34 mouse cellular contexts compared by ENCODE assay signal in the genomic region with DNA sequence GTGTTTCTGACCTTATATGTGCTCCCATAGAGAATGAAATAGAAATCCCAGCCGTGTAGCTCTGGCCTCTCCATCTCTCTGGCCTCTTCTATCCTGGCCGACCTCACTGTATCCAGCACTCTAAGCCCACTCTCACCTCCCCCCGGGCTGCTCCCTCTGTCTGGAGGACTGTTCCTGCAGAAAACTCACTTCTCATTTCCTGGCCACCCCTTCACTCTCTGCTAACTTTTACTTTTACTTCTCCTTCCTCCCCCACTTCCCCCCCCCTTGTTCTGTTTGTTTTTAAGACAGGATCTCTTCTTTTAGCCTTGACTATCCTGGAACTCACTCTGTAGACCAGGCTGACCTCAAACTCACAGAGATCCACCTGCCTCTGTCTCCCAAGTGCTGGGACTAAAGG. TPM values are rescaled to one million over a fixed set of nuclear protein-coding genes. Genes with fewer than 3 reads are reported as not detected.
DNase-seq lines count a peak whose midpoint lies in the region; ATAC-seq and TF ChIP-seq lines count a peak whose summit lies in the region.
"Had no signal": no experiment of that assay in that cellular context is flagged by ENCODE, and none has a peak within 500 bp of the region (broad histone marks: within the 10 kb centered on the region; RNA-seq: fewer than 3 reads in every experiment).

No protein-coding gene starts in this region.

- H3K4me3 ChIP-seq in liver, postnatal 0 days (ENCODE audit: low read depth, low read length) = no peak overlapping the region
- H3K4me3 ChIP-seq in liver, embryonic 11.5 days (ENCODE audit: low read depth, low read length) = no peak overlapping the region
- H3K4me3 ChIP-seq in hindbrain, postnatal 0 days (ENCODE audit: low read length) = no peak overlapping the region
- H3K4me3 ChIP-seq in hindbrain, embryonic 14.5 days (replicated peaks; ENCODE audit: low read length) = no peak overlapping the region
- H3K4me3 ChIP-seq: hindbrain, embryonic 15.5 days; limb, embryonic 10.5 days; limb, embryonic 15.5 days; midbrain, embryonic 10.5 days; midbrain, embryonic 15.5 days; neural tube, embryonic 12.5 days had no signal

- no peaks in the 10 kb centered on the region for H3K4me1 ChIP-seq in liver, postnatal 0 days (ENCODE audit: insufficient read depth)
- 0 out of 2 replicates have a peak, but pooled peaks cover 3% of the 10 kb centered on the region for H3K4me1 ChIP-seq in liver, embryonic 11.5 days (replicated peaks; ENCODE audit: control insufficient read depth, insufficient read depth, low read length)
- H3K4me1 ChIP-seq in hindbrain, postnatal 0 days (ENCODE audit: insufficient read depth, low read length) = no peaks in the 10 kb centered on the region
- H3K4me1 ChIP-seq in hindbrain, embryonic 14.5 days (replicated peaks; ENCODE audit: control insufficient read depth, insufficient read depth, low read length) = no peaks in the 10 kb centered on the region
- H3K4me1 ChIP-seq: neural tube, embryonic 12.5 days had no signal

- no peaks in the 10 kb centered on the region for H3K27me3 ChIP-seq in liver, postnatal 0 days (ENCODE audit: insufficient read depth, low read length)
- no peaks in the 10 kb centered on the region for H3K27me3 ChIP-seq in liver, embryonic 11.5 days (replicated peaks; ENCODE audit: control insufficient read depth, insufficient read depth, low read length)
- no peaks in the 10 kb centered on the region for H3K27me3 ChIP-seq in hindbrain, postnatal 0 days (ENCODE audit: insufficient read depth, low read length)
- no peaks in the 10 kb centered on the region for H3K27me3 ChIP-seq in hindbrain, embryonic 14.5 days (ENCODE audit: control insufficient read depth, insufficient read depth, low read length)
- H3K27me3 ChIP-seq: hindbrain, embryonic 15.5 days; limb, embryonic 15.5 days; midbrain, embryonic 15.5 days; neural tube, embryonic 12.5 days had no signal

- H3K4me2 ChIP-seq in liver, postnatal 0 days (ENCODE audit: low read depth, low read length) = no peak overlapping the region
- no peak overlapping the region for H3K4me2 ChIP-seq in liver, embryonic 11.5 days
- no peak overlapping the region for H3K4me2 ChIP-seq in hindbrain, postnatal 0 days (ENCODE audit: low read depth, low read length)
- H3K4me2 ChIP-seq in hindbrain, embryonic 14.5 days (replicated peaks) = no peak overlapping the region
- H3K4me2 ChIP-seq: heart, embryonic 11.5 days; hindbrain, embryonic 15.5 days; limb, embryonic 15.5 days; lung, embryonic 14.5 days; midbrain, embryonic 15.5 days; neural tube, embryonic 12.5 days had no signal

- no peak for ATAC-seq in liver, postnatal 0 days
- no peak for ATAC-seq in liver, embryonic 11.5 days (replicated peaks; ENCODE audit: low FRiP score)
- peak; percentile 57 for ATAC-seq in common myeloid progenitor, adult 5-6 weeks (replicated peaks; ENCODE audit: low read depth, poor library complexity, severe bottlenecking)
- ATAC-seq in megakaryocyte progenitor cell, adult 5-6 weeks (replicated peaks; ENCODE audit: poor library complexity) = peak; percentile 49
- ATAC-seq in hindbrain, postnatal 0 days = no peak
- ATAC-seq in hindbrain, embryonic 14.5 days (ENCODE audit: low FRiP score) = no peak
- ATAC-seq: forebrain, embryonic 14.5 days; midbrain, embryonic 15.5 days had no signal

- H3K27ac ChIP-seq in liver, postnatal 0 days (ENCODE audit: low read depth) = peak overlapping the region; percentile 18; the same call in 1 of the 2 replicates
- H3K27ac ChIP-seq in liver, embryonic 11.5 days (ENCODE audit: low read depth, low read length) = no peak overlapping the region
- H3K27ac ChIP-seq in hindbrain, postnatal 0 days = no peak overlapping the region
- H3K27ac ChIP-seq in hindbrain, embryonic 14.5 days = no peak overlapping the region
- H3K27ac ChIP-seq: hindbrain, embryonic 15.5 days; limb, embryonic 10.5 days; limb, embryonic 15.5 days; liver, embryonic 14.5 days; midbrain, embryonic 10.5 days; midbrain, embryonic 15.5 days; neural tube, embryonic 12.5 days; stomach, postnatal 0 days had no signal

- no peak for TF ChIP-seq EP300 in liver, postnatal 0 days (IDR thresholded peaks at IDR 0.05; ENCODE audit: low read depth)

- WGBS in liver, postnatal 0 days (ENCODE audit: insufficient replicate concordance) = 27% methylated on average over 3 of the region's 3 CpGs
- WGBS in liver, embryonic 11.5 days = 53% methylated on average over 3 of the region's 3 CpGs
- 83% methylated on average over 3 of the region's 3 CpGs for WGBS in hindbrain, postnatal 0 days
- WGBS in hindbrain, embryonic 14.5 days = 81% methylated on average over 3 of the region's 3 CpGs

- 0 out of 2 replicates have a peak, but pooled peaks cover 4% of the 10 kb centered on the region for H3K36me3 ChIP-seq in liver, postnatal 0 days (replicated peaks; ENCODE audit: insufficient read depth, low read length)
- H3K36me3 ChIP-seq in liver, embryonic 11.5 days (ENCODE audit: control insufficient read depth, insufficient read depth, low read length) = peaks cover 6% of the 10 kb centered on the region; the same call in 1 of the 2 replicates
- peaks cover 13% of the 10 kb centered on the region; the same call in 1 of the 2 replicates for H3K36me3 ChIP-seq in hindbrain, postnatal 0 days (ENCODE audit: insufficient read depth, low read length)
- H3K36me3 ChIP-seq in hindbrain, embryonic 14.5 days (replicated peaks; ENCODE audit: control insufficient read depth, insufficient read depth) = peaks cover 28% of the 10 kb centered on the region

- H3K9ac ChIP-seq in liver, postnatal 0 days (replicated peaks) = no peak overlapping the region
- no peak overlapping the region for H3K9ac ChIP-seq in liver, embryonic 11.5 days (ENCODE audit: low read depth, low read length)
- H3K9ac ChIP-seq in hindbrain, postnatal 0 days (replicated peaks; ENCODE audit: low read length) = no peak overlapping the region
- H3K9ac ChIP-seq in hindbrain, embryonic 14.5 days = no peak overlapping the region
- H3K9ac ChIP-seq: hindbrain, embryonic 15.5 days; limb, embryonic 15.5 days; liver, embryonic 14.5 days; lung, embryonic 14.5 days; midbrain, embryonic 15.5 days; neural tube, embryonic 12.5 days had no signal

- no peak for DNase-seq in liver, postnatal 0 days
- no peak for DNase-seq in liver, embryonic 11.5 days (ENCODE audit: low spot score)
- DNase-seq in kidney, adult 8-10 months = no peak
- no peak for DNase-seq in hindbrain, postnatal 0 days (ENCODE audit: low spot score)
- DNase-seq in thymus, postnatal 14 days = no peak
- no peak for DNase-seq in hindbrain, embryonic 14.5 days (ENCODE audit: low spot score)
- DNase-seq: adrenal gland, adult 2 months; adrenal gland, postnatal 36 days; cerebellum, adult 8-10 months; cerebellum, postnatal 25 days; gastrocnemius, postnatal 25 days; heart, adult 18-20 months; kidney, adult 2 months; kidney, postnatal 10 days; layer of hippocampus, adult 9-11 months; lung, embryonic 14.5 days; lung, postnatal 36 days; thymus, adult 18-20 months; thymus, postnatal 36 days had no signal

- TF ChIP-seq CTCF in liver, postnatal 0 days (IDR thresholded peaks at IDR 0.05; ENCODE audit: low read depth) = no peak
- no peak for TF ChIP-seq CTCF in hindbrain, postnatal 0 days (IDR thresholded peaks at IDR 0.05; ENCODE audit: low read depth)

- H3K9me3 ChIP-seq in liver, postnatal 0 days (ENCODE audit: low read length) = no peaks in the 10 kb centered on the region
- no peaks in the 10 kb centered on the region for H3K9me3 ChIP-seq in liver, embryonic 11.5 days (ENCODE audit: control insufficient read depth, low read length)
- H3K9me3 ChIP-seq in hindbrain, postnatal 0 days (ENCODE audit: low read length) = no peaks in the 10 kb centered on the region
- no peaks in the 10 kb centered on the region for H3K9me3 ChIP-seq in hindbrain, embryonic 14.5 days (ENCODE audit: control insufficient read depth, low read length)
- H3K9me3 ChIP-seq: hindbrain, embryonic 15.5 days; limb, embryonic 10.5 days; limb, embryonic 15.5 days; midbrain, embryonic 10.5 days; midbrain, embryonic 15.5 days; neural tube, embryonic 12.5 days had no signal

RNA-seq across cellular contexts. Expression of a gene that starts 24.0 kb away (rescaled TPM):
- 1.4 and 1.5 TPM in 2 replicates for polyA plus RNA-seq in liver, postnatal 0 days (2015; fragmentation: Nextera tagmentation; extraction: Ambion mirVana)
- 7.1 TPM in 2 replicates for polyA plus RNA-seq in liver, embryonic 11.5 days (2014; fragmentation: Nextera tagmentation; extraction: Ambion mirVana)
- total RNA-seq in common myeloid progenitor, adult 5-6 weeks (2017) = 8.7 and 10.1 TPM in 2 replicates
- 11.1 and 11.5 TPM in 2 replicates for total RNA-seq in megakaryocyte progenitor cell, adult 5-6 weeks (2015)
- total RNA-seq in megakaryocyte progenitor cell, adult 5-6 weeks (2017) = 8.4 and 11.4 TPM in 2 replicates
- total RNA-seq in hindbrain, postnatal 0 days (2014; rRNA removed) = 30.6 and 32.1 TPM in 2 replicates
- 16.1 and 19.0 TPM in 2 replicates for polyA plus RNA-seq in hindbrain, postnatal 0 days (2015; fragmentation: Nextera tagmentation; extraction: Ambion mirVana)
- 22.6 and 28.6 TPM in 2 replicates for polyA plus RNA-seq in hindbrain, embryonic 14.5 days (2014; fragmentation: Nextera tagmentation; extraction: Ambion mirVana)

RNA-seq across cellular contexts. Expression of a gene that starts 24.2 kb away (rescaled TPM):
- polyA plus RNA-seq in liver, postnatal 0 days (2015; fragmentation: Nextera tagmentation; extraction: Ambion mirVana) = 0.09 and 0.53 TPM in 2 replicates
- 0.66 and 1.0 TPM in 2 replicates for polyA plus RNA-seq in liver, embryonic 11.5 days (2014; fragmentation: Nextera tagmentation; extraction: Ambion mirVana)
- 2.1 and 2.2 TPM in 2 replicates for total RNA-seq in common myeloid progenitor, adult 5-6 weeks (2017)
- 0.77 and 1.4 TPM in 2 replicates for total RNA-seq in megakaryocyte progenitor cell, adult 5-6 weeks (2015)
- total RNA-seq in megakaryocyte progenitor cell, adult 5-6 weeks (2017) = 0.87 and 1.7 TPM in 2 replicates
- 3.3 and 3.9 TPM in 2 replicates for total RNA-seq in hindbrain, postnatal 0 days (2014; rRNA removed)
- 3.9 and 4.0 TPM in 2 replicates for polyA plus RNA-seq in hindbrain, postnatal 0 days (2015; fragmentation: Nextera tagmentation; extraction: Ambion mirVana)
- polyA plus RNA-seq in hindbrain, embryonic 14.5 days (2014; fragmentation: Nextera tagmentation; extraction: Ambion mirVana) = 4.4 and 6.5 TPM in 2 replicates
- total RNA-seq: gastrocnemius, adult 18-20 months had no signal

RNA-seq across cellular contexts. Expression of a gene that starts 33.0 kb away (rescaled TPM):
- polyA plus RNA-seq in liver, postnatal 0 days (2015; fragmentation: Nextera tagmentation; extraction: Ambion mirVana) = 1,016 and 1,021 TPM in 2 replicates
- polyA plus RNA-seq in liver, embryonic 11.5 days (2014; fragmentation: Nextera tagmentation; extraction: Ambion mirVana) = 16.6 and 19.0 TPM in 2 replicates
- total RNA-seq in common myeloid progenitor, adult 5-6 weeks (2017) = 114 and 131 TPM in 2 replicates
- total RNA-seq in megakaryocyte progenitor cell, adult 5-6 weeks (2015) = 1,024 and 1,594 TPM in 2 replicates
- total RNA-seq in megakaryocyte progenitor cell, adult 5-6 weeks (2017) = 354 and 557 TPM in 2 replicates
- 0.16 and 0.54 TPM in 2 replicates for total RNA-seq in hindbrain, postnatal 0 days (2014; rRNA removed)
- polyA plus RNA-seq in hindbrain, postnatal 0 days (2015; fragmentation: Nextera tagmentation; extraction: Ambion mirVana) = 0.96 and 1.6 TPM in 2 replicates
- polyA plus RNA-seq in hindbrain, embryonic 14.5 days (2014; fragmentation: Nextera tagmentation; extraction: Ambion mirVana) = 1.4 and 2.9 TPM in 2 replicates
- total RNA-seq: adrenal gland, postnatal 36 days; gastrocnemius, adult 18-20 months; gastrocnemius, postnatal 25 days; heart, adult 18-20 months; left cerebral cortex, postnatal 10 days had no signal
- polyA plus RNA-seq: adrenal gland, adult 2 months; large intestine, adult 2 months; limb, embryonic 10.5 days had no signal

RNA-seq across cellular contexts. Expression of a gene that starts 44.5 kb away (rescaled TPM):
- polyA plus RNA-seq in liver, postnatal 0 days (2015; fragmentation: Nextera tagmentation; extraction: Ambion mirVana) = 3.0 and 3.3 TPM in 2 replicates
- 13.2 and 13.6 TPM in 2 replicates for polyA plus RNA-seq in liver, embryonic 11.5 days (2014; fragmentation: Nextera tagmentation; extraction: Ambion mirVana)
- 3.7 TPM in 2 replicates for total RNA-seq in common myeloid progenitor, adult 5-6 weeks (2017)
- 8.6 and 13.0 TPM in 2 replicates for total RNA-seq in megakaryocyte progenitor cell, adult 5-6 weeks (2015)
- 1.5 and 4.0 TPM in 2 replicates for total RNA-seq in megakaryocyte progenitor cell, adult 5-6 weeks (2017)
- total RNA-seq in hindbrain, postnatal 0 days (2014; rRNA removed) = 23.4 and 31.6 TPM in 2 replicates
- 12.0 and 13.2 TPM in 2 replicates for polyA plus RNA-seq in hindbrain, postnatal 0 days (2015; fragmentation: Nextera tagmentation; extraction: Ambion mirVana)
- 22.7 and 22.9 TPM in 2 replicates for polyA plus RNA-seq in hindbrain, embryonic 14.5 days (2014; fragmentation: Nextera tagmentation; extraction: Ambion mirVana)

Comparison
In these comparisons a context has a peak if more than half of its experiments do, and no peak if none do; other contexts are left out.
1. RNA of a gene that starts 33.0 kb away (polyA plus RNA-seq): 1,016 to 1,021 TPM in liver, postnatal 0 days; 16.6 to 19.0 TPM in liver, embryonic 11.5 days, 0.96 to 1.6 TPM in hindbrain, postnatal 0 days and 1.4 to 2.9 TPM in hindbrain, embryonic 14.5 days; every median in the first group is over 10 times any median in the second.
2. ATAC-seq: peak in common myeloid progenitor, adult 5-6 weeks (single experiment) and megakaryocyte progenitor cell, adult 5-6 weeks (single experiment); none in liver, postnatal 0 days (single experiment), liver, embryonic 11.5 days (single experiment), hindbrain, postnatal 0 days (single experiment) and hindbrain, embryonic 14.5 days (single experiment).